Mouse (Mus musculus) brain, adult 2 months (tissue): ENCODE measurements around the gene Gm44503.

Experiments used
- DNase-seq: peaks from one replicate; pipeline ENCODE4 v3.0.0; 2011; ENCODE audit warnings: low read depth, low spot score

Gene Gm44503

DNA sequence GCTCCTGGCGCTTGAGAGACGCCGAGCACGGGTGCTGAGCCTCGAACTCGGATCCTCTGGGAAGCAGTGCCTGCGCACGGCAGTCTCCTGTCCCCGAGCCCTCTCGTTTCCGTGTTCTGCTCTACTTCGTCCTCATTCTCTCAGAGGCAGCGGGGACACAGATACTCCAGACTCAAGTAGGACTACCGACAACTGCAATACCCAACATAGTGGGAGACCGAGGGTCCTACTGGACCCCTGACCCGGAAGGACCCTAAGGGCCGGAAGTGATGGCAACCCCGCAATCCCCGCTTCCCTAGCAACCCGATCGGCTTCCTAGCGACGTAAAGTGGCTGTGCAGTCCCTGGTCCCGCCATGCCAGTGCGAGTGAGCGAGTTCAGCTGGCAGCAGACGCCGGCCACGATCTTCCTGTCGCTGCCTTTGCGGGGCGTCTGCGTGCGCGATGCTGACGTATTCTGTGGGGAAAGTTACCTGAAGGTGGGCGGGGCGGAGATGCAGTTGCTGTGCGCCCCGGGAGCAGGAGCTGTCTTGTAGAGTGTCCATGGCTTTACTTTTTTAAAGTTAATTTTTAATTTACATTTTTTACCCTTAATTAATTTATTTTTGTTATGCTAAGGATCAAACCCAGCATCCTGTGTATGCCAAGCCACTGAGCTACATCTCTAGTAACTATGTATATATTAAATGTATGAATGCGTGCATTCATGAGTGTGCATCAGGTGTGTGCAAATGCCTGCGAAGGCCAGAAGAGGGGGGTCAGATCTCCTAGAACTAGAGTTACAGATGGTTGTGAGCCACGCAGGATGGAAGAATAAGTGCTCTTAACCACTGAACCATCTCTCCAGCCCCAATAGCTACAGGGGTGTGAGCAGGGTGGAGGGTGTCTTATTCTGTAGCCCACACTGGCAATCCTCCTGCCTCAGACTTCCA, at the start of gene Gm44503, which contains the start of gene Dyx1c1:
Gm44503 (plus strand) TSS at position 332 of the 930 bp plus-strand sequence.
Dyx1c1 (plus strand) TSS at position 265 of the 930 bp plus-strand sequence.
- DNase-seq, result peak; percentile 87

DNA sequence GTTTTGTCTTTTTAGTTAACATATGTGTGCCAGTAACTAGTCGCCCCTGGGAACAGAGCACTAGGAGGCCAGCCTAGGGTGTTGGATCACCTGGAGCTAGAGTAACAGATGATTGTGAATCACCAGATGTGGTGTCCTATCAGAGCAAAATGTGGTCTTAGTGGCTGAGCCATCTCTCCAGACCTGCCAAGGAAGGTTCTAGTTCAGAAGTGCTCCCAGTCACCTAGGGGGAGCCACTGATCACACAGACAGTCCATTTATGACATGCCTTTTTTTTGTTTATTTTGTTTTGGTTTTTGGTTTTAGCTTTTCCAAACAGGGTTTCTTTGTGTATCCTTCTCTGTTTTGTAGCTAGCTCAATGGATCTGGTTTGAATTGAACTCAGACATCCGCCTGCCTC, 47.3 kb upstream of the Gm44503 start:
- DNase-seq, result no peak

DNA sequence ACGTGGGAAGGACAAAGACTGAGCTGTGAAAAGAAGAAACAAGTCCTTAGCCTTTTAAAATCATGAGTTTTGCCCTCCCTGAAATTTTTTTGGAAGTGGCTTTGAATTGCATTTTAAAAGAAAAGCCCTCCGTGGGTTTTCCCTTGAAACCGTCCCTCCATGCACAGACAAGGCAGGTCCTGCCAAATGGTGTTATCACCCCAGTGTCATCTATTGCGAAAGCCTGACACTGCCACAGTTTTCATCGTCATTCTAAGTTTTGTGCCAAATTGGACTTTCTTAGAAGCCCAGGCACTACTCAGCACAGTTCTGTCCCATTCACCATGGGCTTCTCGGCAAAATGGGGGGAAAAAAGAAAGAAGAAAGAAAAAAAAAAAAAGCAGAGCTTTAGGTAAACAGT, 45.1 kb upstream of the Gm44503 start:
- no peak for DNase-seq

- DNase-seq, result no peak
Measured at GRCm38 (mm10) chr9:72915728-72916127, 42.9 kb upstream of the Gm44503 start.

- no peak for DNase-seq
Measured at GRCm38 (mm10) chr9:72923068-72923467, 35.6 kb upstream of the Gm44503 start.

GRCm38 (mm10) chr9:72925021-72925934, 33.4 kb upstream of the Gm44503 start, which contains the start of gene Pygo1:
Pygo1 (plus strand) TSS chr9:72925645.
- peak; percentile 52 for DNase-seq

GRCm38 (mm10) chr9:72925935-72926258, 32.8 kb upstream of the Gm44503 start:
- DNase-seq, result no peak

DNA sequence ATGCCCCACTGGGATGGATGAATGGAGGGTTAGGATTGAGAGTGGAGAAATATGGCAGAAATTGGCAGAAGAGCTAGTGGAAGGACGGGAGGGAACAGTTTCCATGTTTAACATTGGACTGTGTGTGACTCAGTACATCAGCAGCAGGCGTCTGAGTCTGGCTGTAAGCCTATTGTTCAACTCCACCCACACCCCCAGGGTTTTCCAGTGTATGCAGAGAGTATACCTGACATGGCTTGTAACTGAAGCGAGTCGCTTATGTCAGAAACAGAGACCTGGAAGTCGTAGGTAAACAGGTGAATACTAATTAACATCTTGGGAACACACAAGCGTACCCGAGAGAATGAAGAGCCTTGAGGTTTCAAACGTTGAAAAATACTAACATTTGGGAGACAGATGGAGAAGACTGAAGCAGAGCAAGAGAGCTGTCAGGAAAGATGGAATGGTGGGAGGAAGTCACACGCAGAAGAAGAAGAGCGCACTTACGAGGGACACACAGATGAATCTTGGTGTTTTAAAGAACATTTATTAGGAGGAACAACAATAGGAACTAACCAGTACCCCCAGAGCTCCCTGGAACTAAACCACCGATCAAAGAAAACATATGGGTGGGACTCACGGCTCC, 27.4 kb upstream of the Gm44503 start:
- DNase-seq, result peak; percentile 89

GRCm38 (mm10) chr9:72935309-72935708, 23.3 kb upstream of the Gm44503 start:
- no peak for DNase-seq

DNA sequence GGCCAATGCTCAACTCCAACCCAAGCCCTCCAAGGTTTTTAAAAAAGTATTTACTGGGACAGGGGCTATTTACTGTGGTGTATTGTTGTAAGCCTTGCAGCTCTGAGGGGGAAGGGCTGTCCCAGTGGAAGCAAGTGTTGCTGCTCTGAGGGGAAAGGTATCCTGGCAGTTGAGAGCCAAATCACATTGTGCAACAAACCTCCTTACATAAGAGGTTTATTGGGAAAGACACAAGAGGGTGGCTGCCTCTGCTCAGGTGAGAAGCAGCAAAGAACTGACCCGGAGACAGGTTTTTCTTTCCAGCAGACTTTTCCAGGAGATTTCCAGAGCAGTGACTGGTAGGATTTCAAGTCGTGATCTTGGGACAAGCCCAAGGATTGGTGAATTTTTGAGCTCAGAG, 22.4 kb upstream of the Gm44503 start:
- DNase-seq, result no peak

- DNase-seq, result peak; percentile 20
Measured at GRCm38 (mm10) chr9:72943424-72943823, 15.2 kb upstream of the Gm44503 start.

DNA sequence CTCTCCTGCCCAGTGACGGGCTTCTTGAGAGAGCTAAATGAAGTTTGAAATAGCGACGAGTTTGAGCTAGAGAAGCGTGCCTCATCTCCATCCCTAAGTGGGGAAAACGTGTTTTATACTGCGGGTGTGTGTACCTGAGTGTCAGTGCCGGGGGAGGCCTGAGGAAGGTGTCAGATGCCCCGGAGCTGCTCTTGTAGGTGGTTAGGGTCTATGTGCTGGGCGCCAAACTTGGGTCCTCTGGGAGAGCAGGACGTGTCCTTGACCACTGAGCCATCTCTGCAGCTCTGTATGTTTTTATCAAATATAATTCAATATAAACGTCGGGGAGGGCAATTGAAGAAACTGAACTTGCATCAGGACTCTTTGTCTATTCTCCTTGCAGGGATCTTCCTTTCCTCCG, 14.4 kb upstream of the Gm44503 start:
- no peak for DNase-seq

DNA sequence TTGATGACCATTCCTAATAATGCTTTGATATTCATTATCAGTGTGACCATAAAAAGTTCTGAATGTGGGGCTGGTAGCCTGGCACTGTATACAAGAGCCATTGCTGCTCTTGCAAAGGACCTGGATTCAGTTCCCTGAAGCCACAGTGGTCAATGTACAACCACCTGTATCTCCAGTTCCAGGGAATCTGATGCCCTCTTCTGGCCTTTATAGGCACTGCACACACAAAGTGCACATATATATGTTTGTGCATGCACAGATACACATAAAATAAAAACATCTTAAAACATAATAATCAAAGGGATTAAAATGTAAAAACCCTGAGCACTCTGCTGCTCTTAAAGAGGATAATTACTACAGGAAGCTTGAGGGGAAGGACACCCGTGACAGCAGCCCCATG, 11.6 kb upstream of the Gm44503 start:
- no peak for DNase-seq

- DNase-seq, result no peak
Measured at GRCm38 (mm10) chr9:72949572-72949971, 9.1 kb upstream of the Gm44503 start.

DNA sequence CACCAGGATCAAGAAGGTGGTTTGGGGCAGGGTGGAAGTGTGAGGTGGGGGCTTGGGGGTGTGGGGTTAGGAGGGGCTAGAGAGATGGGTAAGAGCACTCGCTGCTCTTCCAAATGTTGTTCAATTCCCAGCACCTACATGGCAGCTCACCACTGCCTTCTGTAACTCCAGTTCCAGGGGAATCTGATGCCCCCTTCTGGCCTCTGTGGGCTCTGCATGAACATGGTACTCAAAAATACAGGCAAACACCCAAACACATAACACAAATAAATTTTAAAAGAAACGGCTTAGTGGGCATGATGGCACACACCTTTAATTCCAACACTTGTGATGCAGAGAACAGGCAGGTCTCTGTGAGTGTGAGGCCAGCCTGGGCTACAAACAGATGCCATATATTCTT, 3.9 kb upstream of the Gm44503 start:
- DNase-seq, result peak; percentile 30

GRCm38 (mm10) chr9:72955546-72955945, 3.1 kb upstream of the Gm44503 start:
- peak; percentile 60 for DNase-seq

DNA sequence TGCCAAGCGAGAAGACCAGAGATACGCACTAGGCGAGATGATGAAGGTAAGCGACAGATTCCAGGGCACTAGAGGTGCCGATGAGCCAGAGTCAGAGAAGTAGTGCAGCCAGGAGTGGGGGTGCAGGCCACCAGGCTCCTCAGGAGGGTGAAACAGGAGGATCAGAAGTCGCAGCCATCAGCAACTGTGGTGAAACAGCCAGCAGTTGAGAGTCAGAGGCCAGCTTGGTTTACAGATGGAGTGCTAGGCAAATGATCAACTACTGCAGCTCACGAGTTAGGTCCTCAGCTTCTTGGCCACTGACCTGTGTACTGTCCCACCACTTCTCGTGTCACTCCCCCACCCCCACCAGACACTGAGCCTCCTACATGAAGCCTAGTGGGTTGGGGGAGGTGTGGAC, 2.7 kb downstream of the Gm44503 start:
- DNase-seq, result no peak

GRCm38 (mm10) chr9:72961959-72962358, 3.3 kb downstream of the Gm44503 start:
- no peak for DNase-seq

DNA sequence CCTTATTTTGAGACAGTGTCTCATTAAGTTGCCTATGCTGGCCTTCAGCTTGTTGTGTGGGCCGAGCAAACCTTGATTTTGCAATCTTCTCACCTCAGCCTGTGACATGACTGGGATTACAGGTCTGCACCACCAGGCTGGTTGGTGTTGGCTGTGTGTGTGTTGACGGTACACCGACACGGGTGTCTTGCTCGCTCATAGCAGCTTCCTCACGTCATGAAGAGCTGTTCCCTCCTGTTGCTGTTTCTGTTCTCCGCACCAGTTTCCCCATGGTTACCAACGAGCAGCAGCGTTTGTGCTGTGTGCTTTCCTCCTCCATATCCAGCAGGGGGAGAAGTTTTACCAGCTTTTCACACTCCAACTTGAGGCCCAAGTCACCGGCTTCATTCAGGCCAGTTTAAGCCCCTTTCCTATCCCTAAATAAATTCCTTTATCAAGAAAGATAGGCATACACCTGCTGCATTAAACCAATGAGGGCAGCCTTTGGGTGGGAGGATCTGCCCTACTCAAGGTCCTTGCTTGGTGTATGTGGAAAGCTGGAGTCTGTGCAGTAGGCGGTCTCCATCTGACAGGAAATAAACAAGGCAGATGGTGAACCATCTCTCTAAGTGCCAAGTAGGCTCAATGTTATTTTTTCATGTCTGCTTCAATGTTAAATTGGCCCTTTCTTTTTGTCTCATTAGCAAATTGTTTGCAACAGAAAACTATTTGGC, 9.9 kb downstream of the Gm44503 start:
- DNase-seq, result peak; percentile 94

GRCm38 (mm10) chr9:72969874-72970273, 11.2 kb downstream of the Gm44503 start:
- DNase-seq, result no peak

DNA sequence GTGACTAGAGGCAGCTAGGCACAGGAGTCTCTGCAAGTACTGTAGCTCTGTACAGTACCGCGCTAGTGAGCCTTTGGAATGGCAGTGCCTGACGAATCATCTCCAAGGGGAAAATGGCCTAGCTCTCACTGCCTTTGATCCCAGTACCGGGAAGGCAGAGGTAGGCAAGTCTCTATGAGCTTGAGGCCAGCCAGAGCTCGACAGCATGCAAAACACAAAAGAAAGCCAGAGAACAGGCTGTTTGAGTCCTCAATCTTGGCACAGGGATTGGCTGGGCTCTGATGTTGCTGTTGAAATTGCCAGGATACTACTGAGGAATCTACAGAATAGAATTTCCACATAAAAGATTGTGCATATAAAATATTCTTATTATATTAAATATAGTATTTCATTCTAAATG, 13.8 kb downstream of the Gm44503 start:
- DNase-seq, result no peak
